Mouse (Mus musculus): ENCODE results near the gene Zfp775. TPM values are rescaled to one million over a fixed set of nuclear protein-coding genes. Genes with fewer than 3 reads are reported as not detected.

The Zfp775 gene
- 1 to 10 TPM; 8.2 to 8.3 TPM for total RNA-seq (2021)
- long read RNA-seq, experiment 1, full-length matches to known transcripts: 21 of 21 reads
- long read RNA-seq, experiment 1, partial matches to known transcripts: 0 of 21 reads
- long read RNA-seq, experiment 1, other reads (novel, unspliced or antisense): 0 of 21 reads
- long read RNA-seq, experiment 2, full-length matches to known transcripts: 22 of 23 reads
- long read RNA-seq, experiment 2, partial matches to known transcripts: 0 of 23 reads
- long read RNA-seq, experiment 2, other reads (novel, unspliced or antisense): 1 of 23 reads

GRCm38 (mm10) chr6:48601271-48602079 lies at the start of gene Zfp775:
Gene Zfp775, plus strand, starts transcription at chr6:48602063.
- DNase-seq: peak; percentile 97 to 98
- intact Hi-C loops (cut with DNase I): no loop called here

- intact Hi-C loops (cut with DNase I): loop anchor here (2.0 kb wide), 1 partner anchor 30 kb away; no protein-coding TSS in a partner anchor
- DNase-seq: no peak
Measured at GRCm38 (mm10) chr6:48552918-48553317, 48.9 kb upstream of the Zfp775 start.

GRCm38 (mm10) chr6:48553819-48554218 lies 48.0 kb upstream of the Zfp775 start:
- intact Hi-C loops (cut with DNase I): loop anchor here (2.0 kb wide), 1 partner anchor 29 kb away; no protein-coding TSS in a partner anchor
- no peak for DNase-seq

GRCm38 (mm10) chr6:48554280-48555103 lies 47.4 kb upstream of the Zfp775 start, which contains the start of gene Lrrc61:
Gene Lrrc61, plus strand, starts transcription at chr6:48554796.
- intact Hi-C loops (cut with DNase I): no loop called here
- peak; percentile 99 for DNase-seq

- intact Hi-C loops (cut with DNase I): no loop called here
- DNase-seq: peak; percentile 37 to 62
Measured at GRCm38 (mm10) chr6:48555104-48555890, 46.6 kb upstream of the Zfp775 start.

GRCm38 (mm10) chr6:48555956-48556355 lies 45.9 kb upstream of the Zfp775 start:
- intact Hi-C loops (cut with DNase I): no loop called here
- DNase-seq: no peak

GRCm38 (mm10) chr6:48565693-48566310 lies 36.1 kb upstream of the Zfp775 start:
- DNase-seq: no peak
- intact Hi-C loops (cut with DNase I): no loop called here

GRCm38 (mm10) chr6:48566312-48566711 lies 35.6 kb upstream of the Zfp775 start:
- DNase-seq: peak; percentile 75 to 82
- intact Hi-C loops (cut with DNase I): no loop called here

GRCm38 (mm10) chr6:48568036-48568984 lies 33.6 kb upstream of the Zfp775 start:
- peak; percentile 59 to 62 for DNase-seq
- intact Hi-C loops (cut with DNase I): no loop called here

GRCm38 (mm10) chr6:48569065-48569807 lies 32.6 kb upstream of the Zfp775 start:
- intact Hi-C loops (cut with DNase I): no loop called here

GRCm38 (mm10) chr6:48572014-48572413 lies 29.8 kb upstream of the Zfp775 start:
- no peak for DNase-seq
- intact Hi-C loops (cut with DNase I): no loop called here

More at GRCm38 (mm10) chr6:48569065-48569807, 32.6 kb upstream of the Zfp775 start:
- DNase-seq: no peak

GRCm38 (mm10) chr6:48572572-48573061 lies 29.2 kb upstream of the Zfp775 start, which contains the start of gene Rarres2:
Gene Rarres2, minus strand, starts transcription at chr6:48572789.
- intact Hi-C loops (cut with DNase I): no loop called here
- peak; percentile 59 to 67 for DNase-seq

GRCm38 (mm10) chr6:48573280-48573679 lies 28.6 kb upstream of the Zfp775 start:
- intact Hi-C loops (cut with DNase I): no loop called here
- peak; percentile 44 to 51 for DNase-seq

- intact Hi-C loops (cut with DNase I): no loop called here
- no peak for DNase-seq
Measured at GRCm38 (mm10) chr6:48573981-48574380, 27.9 kb upstream of the Zfp775 start.

GRCm38 (mm10) chr6:48578736-48579135 lies 23.1 kb upstream of the Zfp775 start:
- DNase-seq: no peak
- intact Hi-C loops (cut with DNase I): no loop called here

- intact Hi-C loops (cut with DNase I): no loop called here
- DNase-seq: peak in 1 of 2 experiments; percentile 25
Measured at GRCm38 (mm10) chr6:48579215-48579648, 22.6 kb upstream of the Zfp775 start.

- intact Hi-C loops (cut with DNase I): loop anchor here (2.0 kb wide), 1 partner anchor 64 kb away; no protein-coding TSS in a partner anchor
- DNase-seq: no peak
Measured at GRCm38 (mm10) chr6:48581257-48581656, 20.6 kb upstream of the Zfp775 start.

All from heart, postnatal 14 days (tissue).